Mouse (Mus musculus) retina, embryonic 14.5 days (tissue): Measurements from ENCODE around the gene Sult5a1.
"Not testable (repeated sequence)": the region's sequence is repeated elsewhere in the genome, so short reads cannot be mapped to it uniquely, and the experiment has no call there.

ENCODE experiments used
- DNase-seq: peaks from one replicate; pipeline ENCODE4 v3.0.0-alpha.2; 2015; ENCODE audit warnings: low spot score

Sult5a1 gene

DNA sequence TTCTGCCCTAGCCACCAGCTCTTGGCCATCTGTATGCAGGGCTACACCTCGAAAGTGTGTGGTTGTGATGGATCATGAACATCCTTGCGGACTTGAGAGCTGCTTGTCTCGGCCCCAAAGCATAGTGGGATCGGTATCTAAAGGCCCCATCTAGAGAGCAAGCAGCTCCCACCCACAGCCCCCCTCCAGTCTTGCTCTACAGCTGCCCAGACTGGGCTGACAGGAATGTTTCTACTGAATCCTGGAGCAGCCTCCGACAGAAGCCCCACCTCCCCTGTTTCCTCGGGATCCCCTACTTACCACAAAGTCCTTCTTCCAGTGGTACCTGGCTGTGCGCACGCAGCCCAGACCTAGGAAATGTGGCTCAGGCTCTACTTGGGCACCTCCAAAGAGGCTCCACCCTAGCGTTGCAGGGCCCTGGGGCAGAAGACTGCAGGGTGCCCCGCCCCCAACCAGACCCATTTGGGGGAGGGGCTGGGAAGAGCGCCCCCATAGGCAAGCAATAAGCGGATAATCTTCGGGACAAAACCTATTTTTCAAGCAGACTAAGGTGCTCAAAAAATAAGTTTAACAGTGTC lies at the start of gene Sult5a1:
Gene Sult5a1, minus strand, starts transcription at position 428 of the 578 bp plus-strand sequence.
- peak; percentile 21 for DNase-seq

DNA sequence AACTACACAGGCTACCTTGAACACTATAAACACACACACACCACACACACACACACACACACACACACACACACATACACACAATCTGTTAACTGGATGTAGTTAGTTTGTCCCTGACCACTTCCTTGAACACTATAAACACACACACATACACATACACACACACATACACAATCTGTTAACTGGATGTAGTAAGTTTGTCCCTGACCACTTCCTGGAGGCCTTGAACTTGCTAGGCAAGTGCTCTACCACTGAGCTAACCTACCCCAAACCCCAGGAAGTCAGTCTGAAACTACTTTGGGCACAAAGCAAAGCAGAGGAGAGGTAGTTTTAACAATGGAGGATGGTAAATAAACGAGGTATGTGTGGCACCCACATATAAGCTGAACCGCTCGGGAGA lies 45.5 kb upstream of the Sult5a1 start:
- no peak for DNase-seq

DNA sequence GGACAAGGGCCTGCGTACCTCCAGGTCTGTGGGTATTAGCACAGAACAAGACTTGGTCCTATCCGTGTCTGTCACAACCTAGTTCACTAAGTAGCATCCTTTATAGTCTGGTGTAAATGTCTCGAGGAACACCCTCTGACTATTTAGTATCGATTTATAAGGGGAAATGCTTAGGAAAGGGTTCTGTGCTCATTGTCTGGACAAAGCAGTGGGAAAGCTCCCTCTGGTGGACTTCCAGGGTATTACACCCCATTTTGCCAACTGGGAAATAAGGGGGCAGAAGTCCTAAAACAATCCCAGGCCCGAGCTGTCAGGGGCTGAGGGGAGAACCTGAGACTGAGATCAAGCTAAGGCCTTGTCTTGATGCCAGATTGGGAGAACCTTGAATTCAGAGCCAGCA lies 44.2 kb upstream of the Sult5a1 start:
- peak; percentile 95 for DNase-seq

DNA sequence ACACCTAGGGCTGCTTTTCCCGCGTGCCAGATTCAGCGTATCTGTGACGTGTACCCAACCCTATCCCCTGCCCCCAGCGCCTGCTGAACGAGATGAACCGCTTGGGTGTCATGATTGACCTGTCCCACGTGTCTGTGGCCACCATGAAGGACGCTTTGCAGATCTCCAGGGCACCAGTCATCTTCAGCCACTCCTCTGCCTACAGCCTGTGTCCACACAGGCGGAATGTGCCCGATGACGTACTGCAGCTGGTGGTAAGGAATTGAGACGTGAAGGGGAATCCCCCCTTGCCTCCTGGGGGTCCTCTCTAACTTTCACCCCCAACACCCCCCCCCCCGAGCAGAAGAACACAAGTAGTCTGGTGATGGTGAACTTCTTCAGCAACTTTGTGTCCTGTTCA lies 41.7 kb upstream of the Sult5a1 start:
- DNase-seq, result no peak

GRCm38 (mm10) chr8:123197016-123197415 lies 38.9 kb upstream of the Sult5a1 start:
- DNase-seq, result not testable (repeated sequence)

- DNase-seq, result no peak
Observed at GRCm38 (mm10) chr8:123193771-123194170, 35.7 kb upstream of the Sult5a1 start.

- DNase-seq, result no peak
Observed at GRCm38 (mm10) chr8:123191908-123192307, 33.8 kb upstream of the Sult5a1 start.

DNA sequence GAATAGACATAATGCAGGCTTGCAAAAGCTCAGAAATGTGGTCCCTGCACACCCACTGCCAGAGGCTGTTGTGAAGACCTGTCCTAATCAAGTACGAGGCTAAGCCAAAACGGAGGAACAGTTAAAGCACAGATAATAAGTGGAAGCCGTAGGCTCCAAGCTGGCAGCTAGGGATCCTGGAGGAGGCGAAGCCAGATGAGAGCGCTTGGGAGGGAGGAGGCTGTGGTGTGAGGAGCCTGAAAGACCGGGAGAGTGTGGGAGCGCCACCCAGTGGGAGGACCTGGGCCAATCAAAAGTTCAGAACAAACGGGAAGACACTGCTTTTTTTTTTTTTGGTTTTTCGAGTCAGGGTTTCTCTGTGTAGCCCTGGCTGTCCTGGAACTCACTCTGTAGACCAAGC lies 32.6 kb upstream of the Sult5a1 start:
- DNase-seq, result peak; percentile 86

DNA sequence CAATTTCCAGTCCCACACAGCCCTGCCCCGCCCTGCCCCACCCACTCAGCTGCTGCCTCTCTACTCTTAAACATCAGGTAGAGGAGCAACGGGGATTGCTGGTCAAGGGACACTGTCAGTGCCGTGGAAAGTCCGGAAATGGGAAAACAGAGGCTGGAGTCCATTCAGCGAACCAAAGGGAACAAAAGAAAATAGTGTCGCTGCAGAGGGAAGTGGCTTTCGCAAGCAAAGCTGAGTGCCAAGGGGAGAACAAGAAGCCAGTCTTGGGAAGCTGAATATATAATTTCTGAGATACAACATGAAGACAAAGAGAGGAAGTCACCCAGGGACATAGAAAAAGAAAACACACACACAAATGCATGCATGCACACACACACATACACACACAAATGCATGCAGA lies 30.7 kb upstream of the Sult5a1 start:
- DNase-seq, result no peak

DNA sequence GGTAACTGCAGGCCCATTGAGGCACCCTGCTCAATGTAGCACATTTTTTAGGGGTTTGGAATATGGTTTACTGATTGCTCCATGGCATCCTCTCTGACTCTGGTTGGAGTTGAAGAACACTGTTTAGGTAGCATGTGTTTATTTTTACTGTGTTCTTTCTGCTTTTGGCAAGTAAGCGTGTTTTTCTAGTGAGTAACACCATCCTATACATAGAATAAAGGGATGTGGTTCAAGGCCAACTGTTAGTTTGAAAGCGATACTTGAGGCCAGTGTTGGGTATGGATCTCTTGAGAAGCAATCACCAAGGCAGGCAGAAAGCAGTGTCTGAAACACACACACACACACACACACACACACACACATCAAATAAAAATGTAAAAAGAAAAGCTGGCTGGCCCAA lies 29.9 kb upstream of the Sult5a1 start:
- no peak for DNase-seq

GRCm38 (mm10) chr8:123185566-123186409 lies 27.7 kb upstream of the Sult5a1 start, which contains the start of gene Dpep1:
Dpep1 (plus strand) TSS chr8:123186242.
- DNase-seq, result no peak

DNA sequence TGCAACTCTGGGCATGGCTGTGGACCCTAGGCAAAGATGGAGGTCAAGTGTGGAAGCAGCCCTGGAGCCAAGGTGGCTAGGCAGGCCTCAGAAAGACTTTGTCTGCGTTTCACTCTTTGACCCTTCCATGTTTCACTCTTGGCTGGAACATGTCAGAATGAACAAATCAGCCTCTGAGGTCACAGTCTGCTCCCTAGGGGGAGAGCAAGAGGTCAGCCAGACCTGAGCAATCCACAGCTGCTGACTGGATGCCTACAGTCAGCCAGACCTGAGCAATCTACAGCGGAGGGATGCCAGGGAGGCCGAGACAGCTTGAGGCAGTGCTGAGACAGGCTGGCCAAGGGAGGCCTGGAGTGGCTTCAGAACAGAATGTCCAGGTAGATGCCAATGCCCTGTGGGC lies 23.3 kb upstream of the Sult5a1 start:
- peak; percentile 49 for DNase-seq

DNA sequence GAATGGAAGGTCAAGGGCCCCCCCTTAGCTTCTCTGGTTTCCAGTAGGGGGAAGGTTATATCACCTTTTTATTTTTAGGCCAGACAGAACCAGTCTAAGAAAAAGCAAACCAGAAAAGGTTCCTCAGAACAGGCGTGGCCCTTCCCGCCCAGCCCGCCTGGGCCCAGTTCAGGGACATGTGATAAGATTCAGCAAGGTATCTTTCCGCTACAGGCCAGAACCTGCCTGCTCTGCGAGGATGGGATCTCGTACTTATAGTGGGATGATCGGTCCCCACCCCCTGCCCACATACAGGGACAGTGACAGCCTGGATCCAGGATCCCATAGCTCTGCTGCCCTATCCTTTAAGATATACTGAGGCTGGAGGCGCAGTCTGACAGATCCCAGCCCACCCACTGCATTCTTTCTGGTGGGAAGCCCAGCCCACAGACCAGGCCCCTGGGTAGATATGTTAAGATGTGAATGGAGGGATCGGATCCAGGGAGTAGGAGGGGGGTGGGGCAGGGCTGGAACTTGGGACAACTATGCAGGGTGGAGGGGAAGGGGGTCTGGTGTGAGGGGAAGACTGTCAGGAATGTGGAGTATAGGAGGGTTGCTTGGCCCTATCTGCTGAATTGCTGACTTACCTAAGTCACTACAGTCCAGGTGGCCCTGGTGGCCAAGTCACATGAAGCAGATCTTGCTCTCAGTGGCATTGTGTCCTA lies 1.9 kb downstream of the Sult5a1 start:
- no peak for DNase-seq

DNA sequence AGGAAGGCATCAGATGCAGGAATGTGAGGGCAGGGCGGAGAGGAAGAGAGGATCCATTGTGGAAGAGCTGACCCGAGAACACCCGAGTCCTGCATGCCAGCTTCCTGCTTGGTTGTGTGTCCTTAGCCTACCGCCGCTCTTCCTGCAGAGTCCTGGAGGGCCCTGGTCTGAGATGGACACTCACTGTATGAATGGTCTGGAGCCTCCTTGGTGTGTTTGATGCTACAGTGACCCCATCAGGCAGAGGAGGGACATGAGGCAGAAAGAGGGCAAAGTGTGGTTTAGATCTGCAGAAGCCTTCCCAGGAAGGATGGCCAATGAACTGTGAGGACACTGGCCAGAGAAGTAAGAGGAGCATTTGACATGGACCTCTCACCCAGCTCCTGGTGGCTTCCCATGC lies 2.9 kb downstream of the Sult5a1 start:
- DNase-seq, result peak; percentile 24

DNA sequence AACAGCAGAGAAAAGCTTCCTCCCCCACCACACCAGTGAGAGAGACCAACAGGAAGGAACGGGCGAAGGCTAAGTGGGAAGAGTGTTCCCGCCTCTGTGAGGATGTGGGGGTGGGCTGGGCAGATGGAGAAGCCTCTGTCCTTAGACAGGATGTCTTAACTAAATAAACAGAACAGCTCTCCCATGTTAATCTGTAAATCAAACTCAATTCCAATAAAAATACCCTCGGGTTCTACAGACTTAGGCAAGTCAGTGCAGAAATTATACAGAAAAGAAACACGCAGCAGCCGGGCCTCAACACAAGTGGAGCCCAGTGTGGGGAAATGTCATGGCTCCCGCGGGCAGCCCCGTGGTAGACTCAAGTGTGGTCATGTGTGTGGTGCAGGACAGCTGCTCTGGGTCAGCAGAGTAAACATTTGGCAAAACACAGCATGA lies 7.4 kb downstream of the Sult5a1 start:
- DNase-seq, result no peak

DNA sequence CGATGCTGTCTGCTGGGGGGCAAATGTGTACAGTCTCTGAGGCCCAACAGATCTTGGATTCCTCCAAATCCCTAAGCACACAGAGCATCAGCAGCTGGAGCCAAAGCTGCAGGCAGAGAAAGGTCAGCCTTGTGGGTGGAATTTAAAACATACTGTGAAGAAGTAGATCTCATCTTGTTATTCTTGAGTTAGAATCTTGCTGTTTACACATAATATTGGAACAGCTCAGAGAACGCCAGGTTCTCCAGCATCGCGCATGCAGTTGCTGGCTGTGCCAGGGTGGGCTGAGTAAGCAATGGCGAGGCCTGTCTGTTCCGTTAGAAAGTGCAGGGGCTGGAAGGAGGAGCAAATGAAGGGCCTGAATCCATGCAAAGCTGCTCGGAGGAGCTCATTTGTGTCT lies 11.7 kb downstream of the Sult5a1 start:
- no peak for DNase-seq

DNA sequence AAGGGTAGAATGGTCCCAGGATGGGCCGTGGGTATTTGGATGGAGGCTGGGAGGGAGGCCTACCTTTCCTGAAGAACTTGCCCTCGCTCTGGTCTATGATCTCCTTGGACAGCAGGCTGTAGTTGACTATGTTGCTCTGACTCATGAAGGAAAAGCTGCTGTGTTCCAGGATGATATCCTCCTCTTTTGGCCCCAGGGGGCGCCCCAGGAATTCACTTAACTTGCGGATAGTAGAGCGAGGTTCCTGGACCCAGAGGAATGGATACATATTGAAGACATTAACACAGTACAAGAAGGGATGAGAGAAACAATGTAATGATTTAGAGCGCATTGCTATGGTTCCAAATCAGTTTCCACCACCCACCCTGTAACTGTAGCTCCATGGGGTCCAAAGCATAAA lies 12.8 kb downstream of the Sult5a1 start:
- DNase-seq, result peak; percentile 39

DNA sequence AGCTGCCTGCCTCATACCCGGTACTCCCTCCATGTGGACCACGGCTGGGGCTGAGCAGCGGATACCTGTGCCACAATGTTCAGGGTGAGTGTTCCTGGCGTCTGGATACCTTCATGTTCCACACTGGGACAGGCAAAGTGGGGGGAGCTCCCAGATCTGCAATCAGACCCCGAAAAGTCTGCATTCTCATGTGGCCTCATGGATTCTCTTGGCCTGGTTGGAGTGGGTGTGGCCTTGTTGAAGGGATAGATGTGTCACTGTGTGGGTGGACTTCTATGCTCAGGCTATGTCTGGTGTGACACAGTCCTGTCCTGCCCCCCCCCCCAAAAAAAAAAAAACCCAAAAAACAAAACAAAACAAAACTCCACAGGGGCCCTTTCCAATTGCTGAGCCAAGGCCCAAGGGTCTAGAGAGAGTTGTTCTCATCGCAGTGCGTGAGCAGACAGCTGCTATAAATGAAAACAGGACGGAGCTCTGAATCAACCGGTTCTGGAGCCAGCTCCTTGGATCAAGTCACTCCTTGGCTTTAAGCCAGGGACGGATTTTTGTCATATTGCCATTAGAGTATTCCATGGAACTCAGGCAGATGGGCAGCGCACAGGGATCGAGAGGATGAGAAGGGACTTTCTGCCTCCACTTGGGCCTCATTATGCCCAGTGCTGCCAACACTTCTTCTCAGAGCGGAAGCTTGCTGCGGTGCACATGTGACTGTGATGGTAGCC lies 16.2 kb downstream of the Sult5a1 start:
- no peak for DNase-seq

- no peak for DNase-seq
Observed at GRCm38 (mm10) chr8:123138741-123139140, 19.4 kb downstream of the Sult5a1 start.

DNA sequence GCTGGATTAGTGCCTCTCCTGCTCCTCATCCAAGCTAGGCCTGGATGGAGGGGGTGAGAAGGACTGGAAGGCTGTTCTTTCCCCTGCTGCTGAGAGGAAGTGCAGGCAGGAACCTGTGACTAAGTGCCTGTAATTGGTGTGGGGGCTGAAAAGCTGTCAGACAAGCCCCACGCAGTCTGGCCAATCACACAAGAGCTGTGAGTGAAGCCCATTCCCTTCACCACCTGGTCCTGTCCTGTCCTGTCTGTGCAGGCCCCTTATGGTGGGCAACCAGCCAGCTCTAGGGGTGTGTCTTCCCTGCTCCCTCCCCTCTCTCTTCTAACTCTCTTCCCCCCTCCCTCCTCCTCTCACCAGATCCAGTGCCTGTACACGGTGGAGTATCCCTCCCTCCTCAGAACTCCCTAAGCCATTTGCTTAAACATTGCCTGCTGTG lies 20.5 kb downstream of the Sult5a1 start:
- peak; percentile 56 for DNase-seq

GRCm38 (mm10) chr8:123136287-123136686 lies 21.8 kb downstream of the Sult5a1 start:
- DNase-seq, result no peak

DNA sequence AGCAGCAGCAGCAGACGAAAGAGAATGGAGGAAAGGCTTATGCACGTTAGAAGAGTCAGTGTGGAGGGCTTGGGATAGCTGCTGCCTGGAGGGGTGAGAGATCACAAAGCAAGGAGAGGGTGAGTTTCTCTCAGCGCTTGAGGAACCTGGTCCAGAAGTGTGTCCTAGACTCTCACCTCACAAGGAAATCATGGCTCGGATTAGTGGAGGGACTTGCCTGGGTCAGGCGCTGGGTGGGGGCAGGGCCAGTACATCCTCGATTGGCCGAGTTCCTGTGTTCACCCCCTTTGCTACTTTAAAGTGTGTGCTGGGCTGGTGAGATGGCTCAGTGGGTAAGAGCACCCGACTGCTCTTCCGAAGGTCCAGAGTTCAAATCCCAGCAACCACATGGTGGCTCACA lies 22.3 kb downstream of the Sult5a1 start:
- DNase-seq, result no peak
